Mouse (Mus musculus) lung, embryonic 16.5 days (tissue): Measurements from ENCODE around the gene Trim62. TPM values are rescaled to one million over a fixed set of nuclear protein-coding genes. Genes with fewer than 3 reads are reported as not detected.

Experiments
- ATAC-seq: fragments of 200-750 bp; cut with Nextera tagmentation; 2 replicates; pipeline ENCODE4 v1.8.0; 2017; ENCODE audit warnings: low read depth, mild to moderate bottlenecking, moderate library complexity
- H3K27ac ChIP-seq: fragments of 300-500 bp; sonication (generic); 2 replicates; pipeline ENCODE4 v1.5.1; 2014; ENCODE audit warnings: mild to moderate bottlenecking, control low read depth, low read length
- H3K27me3 ChIP-seq: fragments of 300-500 bp; sonication (generic); 2 replicates; pipeline ENCODE4 v1.6.1; 2014; ENCODE audit warnings: low read depth, low read length, mixed read lengths; ENCODE audit not compliant: control insufficient read depth, insufficient read depth
- H3K36me3 ChIP-seq: fragments of 300-500 bp; sonication (generic); 2 replicates; pipeline ENCODE4 v1.6.1; 2014; ENCODE audit warnings: low read length; ENCODE audit not compliant: control insufficient read depth, insufficient read depth
- H3K4me1 ChIP-seq: fragments of 300-500 bp; sonication (generic); replicated peaks from 2 replicates; pipeline ENCODE4 v1.6.1; 2014; ENCODE audit warnings: low read length, mixed read lengths; ENCODE audit not compliant: control insufficient read depth, insufficient read depth
- H3K4me2 ChIP-seq: fragments of 300-500 bp; sonication (generic); 2 replicates; pipeline ENCODE4 v1.6.1; 2014; ENCODE audit warnings: low read depth, low read length, control low read depth
- H3K4me3 ChIP-seq: fragments of 300-500 bp; sonication (generic); 2 replicates; pipeline ENCODE4 v1.5.1; 2014; ENCODE audit warnings: mild to moderate bottlenecking, low read length, control low read depth
- H3K9ac ChIP-seq: fragments of 300-500 bp; sonication (generic); 2 replicates; pipeline ENCODE4 v1.6.1; 2014; ENCODE audit warnings: low read length, control low read depth
- H3K9me3 ChIP-seq: fragments of 300-500 bp; sonication (generic); 2 replicates; pipeline ENCODE4 v1.6.1; 2016; ENCODE audit warnings: low read length; ENCODE audit not compliant: control insufficient read depth
- WGBS: fragments of 180-500 bp; shearing (Covaris S2); extraction: QIAGEN DNeasy Blood & Tissue Kit; methylation state at CpG from one replicate; pipeline ENCODE4 v1.1.7; 2014; 5-methylcytosine and 5-hydroxymethylcytosine counted together
- polyA plus RNA-seq: library from polyadenylated mRNA; unstranded; fragments of >200 nt; fragmentation: Nextera tagmentation; extraction: Ambion mirVana; gene quantifications from 2 replicates; pipeline ENCODE4 v1.2.1, GENCODE M21; 2015

The Trim62 gene
- polyA plus RNA-seq, 1 experiment from 2014 or later, result 3.9 TPM

GRCm38 (mm10) chr4:128891157-128891556, 7.8 kb downstream of the Trim62 start:
- no peak overlapping the region for H3K4me2 ChIP-seq
- no peak overlapping the region for H3K9ac ChIP-seq
- ATAC-seq, result peak; percentile 90
- H3K27ac ChIP-seq, result peak overlapping the region; percentile 35
- H3K9me3 ChIP-seq, result no peaks in the 10 kb centered on the region
- H3K27me3 ChIP-seq, result no peaks in the 10 kb centered on the region
- no peaks in the 10 kb centered on the region for H3K36me3 ChIP-seq
- H3K4me3 ChIP-seq, result no peak overlapping the region
- H3K4me1 ChIP-seq, result peaks cover 15% of the 10 kb centered on the region
- WGBS, result 10% methylated on average over 1 of the region's 1 CpGs

- peak overlapping the region; percentile 35; the same call in 1 of the 2 replicates for H3K27ac ChIP-seq
- no peak overlapping the region for H3K4me2 ChIP-seq
- ATAC-seq, result peak; percentile 29
- 66% methylated on average over 6 of the region's 6 CpGs for WGBS
- H3K9me3 ChIP-seq, result no peaks in the 10 kb centered on the region
- H3K27me3 ChIP-seq, result no peaks in the 10 kb centered on the region
- peaks cover 15% of the 10 kb centered on the region for H3K4me1 ChIP-seq
- H3K36me3 ChIP-seq, result no peaks in the 10 kb centered on the region
- H3K4me3 ChIP-seq, result no peak overlapping the region
- no peak overlapping the region for H3K9ac ChIP-seq
Observed at GRCm38 (mm10) chr4:128891746-128892145, 8.4 kb downstream of the Trim62 start.

- no peak overlapping the region for H3K4me2 ChIP-seq
- H3K27ac ChIP-seq, result no peak overlapping the region
- no peaks in the 10 kb centered on the region for H3K27me3 ChIP-seq
- no peak for ATAC-seq
- H3K9ac ChIP-seq, result no peak overlapping the region
- H3K36me3 ChIP-seq, result no peaks in the 10 kb centered on the region
- H3K9me3 ChIP-seq, result no peaks in the 10 kb centered on the region
- WGBS, result 78% methylated on average over 6 of the region's 6 CpGs
- H3K4me1 ChIP-seq, result peaks cover 15% of the 10 kb centered on the region
- H3K4me3 ChIP-seq, result no peak overlapping the region
Observed at GRCm38 (mm10) chr4:128892188-128892587, 8.8 kb downstream of the Trim62 start.

- Histone ChIP-seq H3K27ac (no peak overlapping the region), H3K4me1 (peaks cover 31% of the 10 kb centered on the region), H3K9ac (no peak overlapping the region), H3K9me3 (no peaks in the 10 kb centered on the region), H3K4me3 (no peak overlapping the region), H3K4me2 (no peak overlapping the region), H3K27me3 (no peaks in the 10 kb centered on the region), H3K36me3 (no peaks in the 10 kb centered on the region)
- 81% methylated on average over 12 of the region's 12 CpGs for WGBS
- no peak for ATAC-seq
Observed at GRCm38 (mm10) chr4:128894112-128894511, 10.7 kb downstream of the Trim62 start.

GRCm38 (mm10) chr4:128895841-128896240, 12.5 kb downstream of the Trim62 start:
- H3K27me3 ChIP-seq, result no peaks in the 10 kb centered on the region
- ATAC-seq, result no peak
- WGBS, result 95% methylated on average over 4 of the region's 4 CpGs
- peaks cover 34% of the 10 kb centered on the region for H3K4me1 ChIP-seq
- H3K4me3 ChIP-seq, result no peak overlapping the region
- no peaks in the 10 kb centered on the region for H3K9me3 ChIP-seq
- H3K27ac ChIP-seq, result no peak overlapping the region
- H3K4me2 ChIP-seq, result no peak overlapping the region
- H3K36me3 ChIP-seq, result no peaks in the 10 kb centered on the region
- H3K9ac ChIP-seq, result no peak overlapping the region

- Histone ChIP-seq H3K27me3 (no peaks in the 10 kb centered on the region), H3K9ac (no peak overlapping the region), H3K9me3 (no peaks in the 10 kb centered on the region), H3K27ac (no peak overlapping the region), H3K4me3 (no peak overlapping the region), H3K4me1 (peaks cover 26% of the 10 kb centered on the region), H3K36me3 (no peaks in the 10 kb centered on the region), H3K4me2 (no peak overlapping the region)
- 88% methylated on average over 10 of the region's 10 CpGs for WGBS
- ATAC-seq, result no peak
Observed at GRCm38 (mm10) chr4:128896667-128897066, 13.3 kb downstream of the Trim62 start.

- H3K4me2 ChIP-seq, result no peak overlapping the region
- peaks cover 24% of the 10 kb centered on the region for H3K4me1 ChIP-seq
- H3K4me3 ChIP-seq, result no peak overlapping the region
- no peak overlapping the region; the same call in 1 of the 2 replicates for H3K9ac ChIP-seq
- ATAC-seq, result peak; percentile 44
- H3K27ac ChIP-seq, result peak overlapping the region; percentile 80
- H3K9me3 ChIP-seq, result no peaks in the 10 kb centered on the region
- H3K27me3 ChIP-seq, result no peaks in the 10 kb centered on the region
- no peaks in the 10 kb centered on the region for H3K36me3 ChIP-seq
- 5% methylated on average over 7 of the region's 7 CpGs for WGBS
Observed at GRCm38 (mm10) chr4:128897911-128898421, 14.6 kb downstream of the Trim62 start.

GRCm38 (mm10) chr4:128899332-128899731, 16.0 kb downstream of the Trim62 start:
- Histone ChIP-seq H3K4me3 (no peak overlapping the region), H3K4me1 (peaks cover 24% of the 10 kb centered on the region), H3K27me3 (no peaks in the 10 kb centered on the region), H3K4me2 (no peak overlapping the region), H3K9ac (peak overlapping the region; percentile 49), H3K36me3 (0 out of 2 replicates have a peak, but pooled peaks cover 4% of the 10 kb centered on the region), H3K27ac (peak overlapping the region; percentile 80), H3K9me3 (no peaks in the 10 kb centered on the region)
- 0% methylated on average over 6 of the region's 6 CpGs for WGBS
- peak; percentile 85 for ATAC-seq

- H3K36me3 ChIP-seq, result 0 out of 2 replicates have a peak, but pooled peaks cover 4% of the 10 kb centered on the region
- H3K9me3 ChIP-seq, result no peaks in the 10 kb centered on the region
- peaks cover 24% of the 10 kb centered on the region for H3K4me1 ChIP-seq
- H3K27ac ChIP-seq, result no peak overlapping the region
- H3K27me3 ChIP-seq, result no peaks in the 10 kb centered on the region
- no peak overlapping the region for H3K9ac ChIP-seq
- no peak overlapping the region for H3K4me2 ChIP-seq
- 81% methylated on average over 14 of the region's 14 CpGs for WGBS
- no peak overlapping the region for H3K4me3 ChIP-seq
- ATAC-seq, result no peak
Observed at GRCm38 (mm10) chr4:128900484-128900883, 17.1 kb downstream of the Trim62 start.

- Histone ChIP-seq H3K4me3 (no peak overlapping the region), H3K9me3 (no peaks in the 10 kb centered on the region), H3K27me3 (no peaks in the 10 kb centered on the region), H3K4me1 (peaks cover 24% of the 10 kb centered on the region), H3K9ac (no peak overlapping the region), H3K27ac (no peak overlapping the region), H3K36me3 (0 out of 2 replicates have a peak, but pooled peaks cover 4% of the 10 kb centered on the region), H3K4me2 (no peak overlapping the region)
- ATAC-seq, result no peak
- 76% methylated on average over 8 of the region's 8 CpGs for WGBS
Observed at GRCm38 (mm10) chr4:128902390-128902789, 19.0 kb downstream of the Trim62 start.
